Comparison of ENCODE assay signal across 10 mouse cellular contexts in genomic region chr9:64621499-64622296, GRCm38 (mm10).
A peak's percentile ranks its signal among the peaks of the same experiment; 100 is the strongest.
DNase-seq lines count a peak whose midpoint lies in the region; ATAC-seq and TF ChIP-seq lines count a peak whose summit lies in the region.
"Had no signal": no experiment of that assay in that cellular context is flagged by ENCODE, and none has a peak within 500 bp of the region (broad histone marks: within the 10 kb centered on the region; RNA-seq: fewer than 3 reads in every experiment).

No protein-coding gene starts in this region.

- H3K4me1 ChIP-seq in hindbrain, embryonic 12.5 days = peaks cover 19% of the 10 kb centered on the region
- H3K4me1 ChIP-seq in midbrain, embryonic 15.5 days = peaks cover 40% of the 10 kb centered on the region
- H3K4me1 ChIP-seq in liver, postnatal 0 days (ENCODE audit: insufficient read depth) = no peaks in the 10 kb centered on the region

- no peak overlapping the region for H3K4me2 ChIP-seq in hindbrain, embryonic 12.5 days (replicated peaks)
- no peak overlapping the region for H3K4me2 ChIP-seq in midbrain, embryonic 15.5 days
- no peak overlapping the region for H3K4me2 ChIP-seq in liver, postnatal 0 days (ENCODE audit: low read depth, low read length)
- H3K4me2 ChIP-seq: lung, embryonic 14.5 days had no signal

- WGBS in hindbrain, embryonic 12.5 days = 42% methylated on average over 5 of the region's 5 CpGs
- WGBS in midbrain, embryonic 15.5 days = 31% methylated on average over 5 of the region's 5 CpGs
- 60% methylated on average over 5 of the region's 5 CpGs for WGBS in liver, postnatal 0 days (ENCODE audit: insufficient replicate concordance)

- H3K4me3 ChIP-seq in hindbrain, embryonic 12.5 days = no peak overlapping the region
- H3K4me3 ChIP-seq in midbrain, embryonic 15.5 days = no peak overlapping the region
- H3K4me3 ChIP-seq in liver, postnatal 0 days (ENCODE audit: low read depth, low read length) = no peak overlapping the region

- peak; percentile 91 for DNase-seq in cerebellum, adult 11-12 months
- DNase-seq in cerebellum, adult 9-11 months = peak; percentile 93
- no peak for DNase-seq in heart, postnatal 14 days
- DNase-seq in liver, postnatal 0 days = no peak
- DNase-seq: adrenal gland, adult 2 months; kidney, adult 11 months; lung, embryonic 14.5 days had no signal

- peak overlapping the region; percentile 18; the same call in 1 of the 2 replicates for H3K27ac ChIP-seq in hindbrain, embryonic 12.5 days
- peak overlapping the region; percentile 60 for H3K27ac ChIP-seq in midbrain, embryonic 15.5 days
- H3K27ac ChIP-seq in liver, postnatal 0 days (ENCODE audit: low read depth) = no peak overlapping the region

- H3K27me3 ChIP-seq in hindbrain, embryonic 12.5 days = 0 out of 2 replicates have a peak, but pooled peaks cover 3% of the 10 kb centered on the region
- no peaks in the 10 kb centered on the region for H3K27me3 ChIP-seq in midbrain, embryonic 15.5 days (replicated peaks)
- H3K27me3 ChIP-seq in liver, postnatal 0 days (ENCODE audit: insufficient read depth, low read length) = no peaks in the 10 kb centered on the region

- peak; percentile 49 for ATAC-seq in hindbrain, embryonic 12.5 days (ENCODE audit: low FRiP score)
- ATAC-seq in midbrain, embryonic 15.5 days (replicated peaks) = peak; percentile 58
- no peak for ATAC-seq in CD4-positive, CD25-positive, alpha-beta regulatory T cell, adult 4 months
- ATAC-seq in liver, postnatal 0 days = no peak

- no peak for TF ChIP-seq EP300 in liver, postnatal 0 days (IDR thresholded peaks at IDR 0.05; ENCODE audit: low read depth)

- no peak overlapping the region for H3K9ac ChIP-seq in hindbrain, embryonic 12.5 days
- no peak overlapping the region for H3K9ac ChIP-seq in midbrain, embryonic 15.5 days
- no peak overlapping the region for H3K9ac ChIP-seq in liver, postnatal 0 days (replicated peaks)
- H3K9ac ChIP-seq: lung, embryonic 14.5 days had no signal

- H3K9me3 ChIP-seq in hindbrain, embryonic 12.5 days (replicated peaks) = no peaks in the 10 kb centered on the region
- no peaks in the 10 kb centered on the region for H3K9me3 ChIP-seq in midbrain, embryonic 15.5 days
- no peaks in the 10 kb centered on the region for H3K9me3 ChIP-seq in liver, postnatal 0 days (ENCODE audit: low read length)

- no peaks in the 10 kb centered on the region for H3K36me3 ChIP-seq in hindbrain, embryonic 12.5 days
- H3K36me3 ChIP-seq in midbrain, embryonic 15.5 days (replicated peaks) = no peaks in the 10 kb centered on the region
- no peaks in the 10 kb centered on the region for H3K36me3 ChIP-seq in liver, postnatal 0 days (replicated peaks; ENCODE audit: insufficient read depth, low read length)

- intact Hi-C loops in heart, postnatal 14 days (cut with DNase I) = loop anchor here (5.0 kb wide), 1 partner anchor 386 kb away; no protein-coding TSS in a partner anchor

- no peak for TF ChIP-seq CTCF in liver, postnatal 0 days (IDR thresholded peaks at IDR 0.05; ENCODE audit: low read depth)

Comparison
In these comparisons a context has a peak if more than half of its experiments do, and no peak if none do; other contexts are left out.
1. DNase-seq: peak in cerebellum, adult 11-12 months (single experiment) and cerebellum, adult 9-11 months (single experiment); none in heart, postnatal 14 days (0 of 2) and liver, postnatal 0 days (single experiment).
2. ATAC-seq: peak in hindbrain, embryonic 12.5 days (single experiment) and midbrain, embryonic 15.5 days (single experiment); none in CD4-positive, CD25-positive, alpha-beta regulatory T cell, adult 4 months (single experiment) and liver, postnatal 0 days (single experiment).